Mouse (Mus musculus): ENCODE measurements around the gene Gabrd.

DNA sequence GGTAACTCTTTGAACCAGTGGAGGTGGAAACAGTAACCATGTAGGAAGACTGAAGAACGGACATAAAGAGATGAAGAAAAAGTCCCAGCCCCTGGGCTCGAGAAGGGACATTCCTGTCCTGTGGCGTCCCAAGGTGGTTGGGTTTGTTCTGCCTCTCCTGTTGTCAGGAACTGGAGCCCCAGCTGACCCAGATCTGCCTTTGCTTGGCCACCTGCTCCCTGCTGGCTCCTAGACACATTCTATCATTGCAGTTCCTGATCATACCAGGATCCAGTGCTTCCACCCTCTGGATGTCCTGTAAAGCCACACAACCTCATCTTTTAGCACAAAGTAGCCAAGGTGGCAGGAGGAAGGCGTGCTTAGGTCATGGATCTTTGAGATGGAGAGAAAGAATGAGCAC, 14.6 kb downstream of the Gabrd start:
- TF ChIP-seq CTCF (IDR thresholded peaks at IDR 0.05; ENCODE audit: borderline replicate concordance, insufficient read depth, low read length) = no peak
- TF ChIP-seq POLR2A (IDR thresholded peaks at IDR 0.05; ENCODE audit: low read depth, low read length) = no peak

Measured in embryonic fibroblast, embryonic 13.5 days (primary cell).